Mouse (Mus musculus) mature B cell (primary cell): ENCODE results near the gene Zfp579.

Experiments
- in situ Hi-C: fragments of 300-500 bp; cut with MboI; formaldehyde crosslinking; loops from 2 replicates; pipeline ENCODE4 v1.14.3; 2019

Gene Zfp579

DNA sequence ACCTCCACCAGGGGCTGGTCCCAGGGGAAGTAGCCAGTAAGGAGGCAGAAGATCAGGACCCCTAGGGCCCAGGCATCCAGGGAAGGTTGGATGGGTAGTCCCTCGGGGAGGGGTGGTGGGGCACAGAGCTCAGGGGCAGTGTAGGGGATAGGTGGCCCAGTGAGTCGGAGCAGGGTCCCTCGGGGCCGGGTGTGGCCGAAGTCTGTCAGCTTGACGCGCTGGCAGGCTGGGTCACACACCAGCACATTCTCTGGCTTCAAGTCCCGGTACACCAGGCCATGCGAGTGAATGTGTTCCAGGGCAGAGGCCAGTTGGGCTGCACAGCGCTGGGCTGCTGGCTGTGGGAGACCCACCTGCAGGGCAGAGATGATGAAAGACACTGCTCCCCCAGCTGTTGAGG is 38.6 kb downstream of the Zfp579 start:
- in situ Hi-C loops = no loop called here

DNA sequence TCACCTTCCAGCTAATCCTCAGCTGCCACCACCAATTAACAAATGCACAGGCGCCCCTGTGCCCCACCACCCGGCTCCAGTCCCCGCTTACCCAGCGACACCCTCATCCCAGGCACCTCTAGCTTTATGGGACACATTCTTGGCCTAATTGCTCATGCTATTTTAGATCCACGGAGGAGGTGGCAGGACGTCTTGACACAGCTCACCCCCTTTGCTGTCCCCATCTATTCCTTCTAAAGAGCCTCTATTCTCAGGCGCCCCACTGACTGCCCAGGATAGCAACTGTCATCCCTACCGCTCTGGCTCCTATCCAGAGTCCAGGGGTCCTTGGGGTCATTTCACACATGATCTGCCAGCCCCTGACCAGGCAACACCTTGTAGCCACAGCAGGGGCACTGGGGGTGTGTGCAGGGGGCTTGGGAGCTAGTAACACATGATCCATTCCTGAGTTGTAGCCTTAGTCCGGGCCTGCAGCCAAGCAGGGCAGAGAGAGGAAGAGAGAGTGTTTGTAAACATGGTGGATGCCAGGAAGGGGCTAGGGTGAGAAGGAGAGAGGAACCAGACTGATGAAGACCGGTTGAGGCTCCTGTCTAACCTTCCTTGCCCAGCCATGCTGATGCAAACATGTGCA is 42.0 kb downstream of the Zfp579 start:
- in situ Hi-C loops = no loop called here

DNA sequence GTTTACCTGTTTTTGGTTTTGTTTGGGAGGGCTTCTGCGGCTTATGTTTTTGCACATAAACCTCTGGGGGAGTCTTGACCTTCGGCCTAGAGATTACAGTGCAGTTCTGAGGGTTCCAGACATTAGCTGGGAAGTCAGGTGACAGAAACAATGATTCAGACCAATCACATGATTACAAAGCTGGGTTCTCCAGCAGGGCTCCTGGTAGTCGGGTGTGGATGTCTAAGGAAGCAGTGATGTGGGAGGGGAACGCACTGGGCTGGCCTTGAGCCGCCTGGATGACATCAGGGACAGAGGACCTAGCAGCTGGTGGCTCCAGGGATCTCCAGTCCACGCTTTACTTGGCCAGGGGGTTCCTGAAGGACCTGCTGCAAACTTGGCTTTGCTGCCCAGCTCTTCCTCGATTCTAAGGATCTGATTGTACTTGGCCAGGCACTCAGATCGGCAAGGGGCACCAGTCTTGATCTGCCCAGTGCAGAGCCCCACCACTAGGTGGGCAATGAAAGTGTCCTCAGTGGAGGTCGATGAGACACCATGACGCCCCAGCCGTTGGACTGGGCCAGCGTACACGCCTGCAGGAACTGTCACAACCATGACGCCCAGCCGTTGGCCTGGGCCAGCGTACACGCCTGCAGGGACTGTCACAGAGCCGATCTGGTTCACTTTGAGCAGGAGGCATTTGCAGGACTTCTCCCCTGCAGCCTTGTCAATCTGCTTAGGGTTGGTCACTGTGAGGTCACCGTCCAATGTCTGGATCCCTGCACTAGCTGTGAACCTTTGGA is 45.2 kb downstream of the Zfp579 start:
- in situ Hi-C loops = no loop called here

DNA sequence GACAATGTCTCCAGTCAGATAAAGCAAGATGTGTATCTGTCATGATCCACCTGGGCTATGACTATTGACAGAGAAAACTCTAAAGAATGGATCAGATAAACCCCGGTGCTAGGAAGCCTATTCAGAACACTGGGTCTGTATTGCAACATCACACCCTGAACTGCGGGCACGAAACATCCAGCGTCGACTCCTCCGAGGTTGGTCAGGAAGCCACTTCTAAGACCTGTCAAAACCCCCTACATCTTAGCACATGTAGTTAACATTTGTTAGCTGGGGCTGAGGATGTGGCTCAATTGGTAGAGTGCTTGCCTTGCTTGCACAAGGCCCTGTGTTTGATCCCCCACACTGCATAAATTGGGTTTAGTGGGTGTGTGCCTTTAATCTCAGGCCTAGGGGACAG is 47.6 kb downstream of the Zfp579 start:
- in situ Hi-C loops = loop anchor here (10.0 kb wide), 1 partner anchor 394 kb away; no protein-coding TSS in a partner anchor

DNA sequence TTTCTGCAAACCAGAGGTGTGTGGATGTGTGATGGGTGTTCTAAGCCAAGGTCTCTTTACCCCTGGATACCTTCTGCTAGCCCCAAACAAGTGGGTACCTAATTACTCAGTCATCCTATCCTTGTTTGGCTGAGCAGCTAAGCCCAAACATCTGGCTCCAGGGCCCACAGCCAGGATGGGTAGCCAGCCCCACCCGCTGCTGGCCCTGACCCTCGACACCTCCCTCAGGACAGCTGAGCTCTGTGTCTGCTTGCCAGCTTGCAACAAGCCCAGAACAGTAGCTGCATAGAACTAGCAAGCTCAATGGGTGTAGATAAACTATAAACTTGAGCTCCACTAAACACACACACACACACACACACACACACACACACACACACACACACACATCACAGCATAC is 48.1 kb downstream of the Zfp579 start:
- in situ Hi-C loops = loop anchor here (10.0 kb wide), 1 partner anchor 393 kb away; no protein-coding TSS in a partner anchor

DNA sequence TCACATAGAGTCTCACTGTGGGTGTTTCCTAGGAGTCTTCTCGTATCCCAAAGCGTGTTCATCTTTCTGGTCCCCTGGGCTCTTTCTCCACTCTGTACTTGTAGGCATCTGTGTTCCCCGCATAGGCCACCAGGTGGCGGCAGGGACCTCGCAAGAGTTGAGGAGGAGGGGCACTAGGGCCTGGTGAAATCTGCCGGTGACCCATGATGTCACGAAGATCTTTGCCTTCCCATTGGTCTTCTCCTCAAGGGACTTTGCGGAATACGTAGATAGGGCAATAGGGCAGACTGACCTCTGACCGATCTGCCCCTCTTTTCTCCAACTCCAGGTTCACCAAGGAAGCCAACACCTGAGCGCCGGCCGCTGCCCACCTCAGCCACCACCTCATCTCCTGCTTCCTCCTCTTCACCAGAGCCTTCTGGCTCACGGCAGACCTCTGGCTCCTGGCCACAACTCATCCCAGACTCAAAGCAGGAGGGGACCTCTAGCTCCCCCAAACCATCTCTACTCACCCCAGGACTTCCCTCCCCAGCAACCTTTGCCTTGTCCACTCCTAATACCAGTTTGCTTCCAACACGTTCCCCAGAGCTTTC is 52.6 kb downstream of the Zfp579 start:
- in situ Hi-C loops = loop anchor here (5.0 to 10.0 kb wide), 2 partner anchors 109 to 389 kb away; partner anchors contain the start of gene Zfp580

DNA sequence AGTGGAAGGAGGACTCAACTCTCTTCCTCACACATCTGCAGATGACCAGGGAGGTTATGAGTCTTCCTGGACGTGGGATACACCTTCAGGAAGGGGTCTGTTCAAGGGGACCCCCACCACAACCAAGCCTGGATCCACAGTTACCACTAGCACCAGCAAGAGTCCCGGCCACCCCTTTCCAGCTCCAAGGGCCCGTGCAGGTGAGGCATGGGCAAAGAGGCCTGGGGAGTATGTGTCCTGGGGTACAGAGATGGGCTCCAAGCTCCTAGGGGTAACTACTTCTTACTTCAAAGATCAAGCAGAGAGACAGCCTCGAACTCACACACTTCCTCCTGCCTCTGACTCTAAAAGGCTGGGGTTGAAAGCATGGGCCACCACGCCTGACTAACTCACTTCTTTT is 53.3 kb downstream of the Zfp579 start:
- in situ Hi-C loops = loop anchor here (5.0 to 10.0 kb wide), 2 partner anchors 110 to 388 kb away; partner anchors contain the start of gene Zfp580

DNA sequence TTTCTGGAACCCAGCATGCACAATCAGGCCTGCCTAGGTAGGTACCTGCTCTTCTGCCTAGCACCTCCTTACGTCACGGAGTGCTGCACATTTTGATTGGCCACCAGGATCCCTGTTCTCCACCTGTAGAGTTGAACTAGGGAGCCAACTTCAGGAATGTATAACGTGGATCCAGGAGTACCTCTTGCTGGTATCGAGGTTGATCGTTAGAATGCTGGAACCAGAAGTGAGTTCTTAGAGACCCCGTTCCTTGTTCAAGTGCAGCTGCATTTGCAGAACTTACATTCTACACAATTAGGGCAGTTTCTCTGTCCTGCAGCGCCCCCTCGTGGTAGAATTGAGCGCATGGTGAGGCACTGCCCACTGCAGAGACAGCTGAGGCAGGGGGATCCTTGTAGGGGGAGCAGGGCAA is 55.9 kb downstream of the Zfp579 start:
- in situ Hi-C loops = loop anchor here (5.0 to 10.0 kb wide), 2 partner anchors 112 to 385 kb away; partner anchors contain the start of gene Zfp580

DNA sequence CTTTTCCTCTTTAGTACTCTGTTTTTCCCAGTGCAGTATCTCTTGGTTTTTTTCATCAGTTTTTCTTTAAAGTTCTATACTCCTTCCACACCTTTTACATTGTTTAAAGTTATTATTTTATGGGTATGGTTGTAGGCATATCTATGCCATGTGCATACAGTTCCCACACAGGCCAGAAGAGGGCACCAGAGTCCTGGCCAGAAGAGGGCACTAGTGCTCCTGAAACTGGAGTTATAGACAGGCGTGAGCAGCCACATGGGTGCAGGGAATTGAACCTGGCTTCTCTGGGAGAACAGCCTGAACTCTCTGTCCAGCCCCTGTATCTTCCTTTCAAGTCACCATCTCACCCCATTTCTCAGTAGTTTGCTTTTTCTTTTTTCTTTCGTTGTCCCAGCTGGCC is 57.5 kb downstream of the Zfp579 start:
- in situ Hi-C loops = no loop called here

DNA sequence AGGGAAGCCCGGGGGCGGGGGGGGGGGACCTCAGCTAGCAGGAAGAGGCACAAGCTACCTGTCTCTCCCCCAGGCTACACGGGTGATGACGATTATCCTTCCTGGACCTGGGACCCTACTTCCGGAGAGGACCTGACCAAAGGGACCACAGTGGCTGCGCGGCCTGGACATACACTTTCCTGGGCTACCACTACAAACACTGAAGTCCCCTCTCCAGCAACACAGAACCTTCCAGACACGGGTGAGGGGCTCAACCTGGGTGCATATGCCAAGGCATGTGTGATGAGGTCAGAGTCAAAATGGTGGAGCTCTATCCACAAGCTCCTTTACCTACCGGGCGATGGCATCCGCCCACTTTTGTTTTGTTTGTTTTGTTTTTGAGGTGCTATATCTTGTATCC is 58.6 kb downstream of the Zfp579 start:
- in situ Hi-C loops = no loop called here

DNA sequence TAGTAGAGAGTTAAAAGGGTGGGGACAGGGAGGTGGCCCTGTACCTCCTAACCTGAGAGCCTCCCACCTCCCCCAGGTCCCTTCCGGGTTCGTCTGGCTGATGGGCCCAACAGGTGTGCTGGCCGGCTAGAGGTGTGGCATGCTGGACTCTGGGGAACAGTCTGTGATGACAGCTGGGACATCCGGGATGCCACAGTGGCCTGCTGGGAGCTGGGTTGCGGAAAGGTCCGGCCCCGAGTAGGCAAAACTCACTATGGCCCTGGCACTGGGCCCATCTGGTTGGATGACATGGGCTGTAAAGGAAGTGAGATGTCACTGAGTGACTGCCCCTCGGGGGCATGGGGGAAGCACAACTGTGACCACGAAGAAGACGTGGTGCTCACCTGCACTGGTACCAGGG is 59.1 kb downstream of the Zfp579 start:
- in situ Hi-C loops = no loop called here

DNA sequence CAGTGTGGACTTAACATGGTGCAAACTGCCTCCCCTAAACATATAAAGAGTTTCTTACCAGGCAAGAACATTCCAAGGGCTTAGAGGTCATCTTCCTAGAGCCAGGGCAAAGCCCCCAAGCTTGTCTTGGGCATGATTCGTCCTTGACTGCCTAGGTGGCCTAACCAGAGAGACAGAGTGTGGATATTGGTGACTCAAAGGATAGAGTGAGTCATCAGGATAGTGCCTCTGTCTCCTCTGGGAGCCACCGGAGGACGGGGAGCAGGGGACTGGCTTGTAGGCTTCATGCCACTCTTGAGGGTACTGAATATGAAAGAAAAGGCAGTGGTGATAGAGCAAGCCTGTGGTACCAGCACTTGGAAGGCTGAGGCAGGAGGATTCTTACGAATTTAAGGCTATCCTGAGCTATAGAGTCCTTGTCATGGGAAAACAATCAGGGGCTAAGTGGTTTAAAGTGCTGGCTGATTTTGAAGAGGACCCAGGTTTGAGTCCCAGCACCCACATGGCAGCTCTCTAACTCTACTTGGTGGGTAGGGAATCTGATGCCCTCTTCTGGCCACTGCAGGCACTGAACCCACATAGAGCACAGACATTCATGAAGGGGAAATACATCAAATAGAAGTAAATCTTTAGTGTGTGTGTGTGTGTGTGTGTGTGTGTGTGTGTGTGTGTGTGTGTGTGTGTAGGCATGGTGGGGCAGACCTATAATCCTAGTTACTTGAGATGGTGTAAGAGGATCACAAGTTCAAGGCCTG is 61.6 kb downstream of the Zfp579 start:
- in situ Hi-C loops = no loop called here
